Mouse (Mus musculus): ENCODE measurements around the gene Atxn7l1.

- TF ChIP-seq POLR2A (IDR thresholded peaks at IDR 0.05; ENCODE audit: control insufficient read depth, extremely low read depth, insufficient read depth, low read length, poor library complexity) = no peak
- no peak for TF ChIP-seq CTCF (IDR thresholded peaks at IDR 0.05; ENCODE audit: borderline replicate concordance, control insufficient read depth, extremely low read depth, insufficient read depth, low read length, poor library complexity)
Measured at GRCm38 (mm10) chr12:33369555-33369954, 222.1 kb downstream of the Atxn7l1 start.
